8 mouse cellular contexts compared by ENCODE assay signal in the genomic region with DNA sequence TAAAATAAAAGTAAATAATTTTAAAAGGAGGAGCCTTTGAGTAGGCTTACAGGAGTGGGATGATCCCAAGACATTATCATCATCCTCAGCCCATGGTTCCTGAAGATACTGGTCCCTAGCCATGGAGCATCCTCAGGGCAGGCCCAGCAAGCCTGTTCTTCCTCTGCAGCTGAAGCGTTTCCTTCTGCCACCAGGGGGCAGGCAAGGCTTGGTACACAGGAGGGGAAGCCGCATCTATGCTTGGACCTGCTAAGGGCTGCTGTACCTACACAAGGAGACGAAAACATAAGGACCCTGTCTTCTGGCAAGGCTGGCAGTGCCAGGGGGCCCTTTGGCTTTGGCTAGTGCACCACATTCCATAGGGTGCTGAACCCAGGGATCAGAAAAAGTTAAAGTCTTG. TPM values are rescaled to one million over a fixed set of nuclear protein-coding genes. Genes with fewer than 3 reads are reported as not detected.
DNase-seq lines count a peak whose midpoint lies in the region; ATAC-seq and TF ChIP-seq lines count a peak whose summit lies in the region.

No protein-coding gene starts in this region.

- no peaks in the 10 kb centered on the region for H3K27me3 ChIP-seq in embryonic facial prominence, embryonic 13.5 days
- 0 out of 2 replicates have a peak, but pooled peaks cover 8% of the 10 kb centered on the region for H3K27me3 ChIP-seq in hindbrain, embryonic 10.5 days (ENCODE audit: insufficient read depth, poor library complexity, severe bottlenecking)
- H3K27me3 ChIP-seq in midbrain, embryonic 12.5 days, result no peaks in the 10 kb centered on the region

- no peaks in the 10 kb centered on the region for H3K36me3 ChIP-seq in embryonic facial prominence, embryonic 13.5 days
- H3K36me3 ChIP-seq in hindbrain, embryonic 10.5 days, result no peaks in the 10 kb centered on the region
- H3K36me3 ChIP-seq in midbrain, embryonic 12.5 days, result no peaks in the 10 kb centered on the region

- no peaks in the 10 kb centered on the region for H3K4me1 ChIP-seq in embryonic facial prominence, embryonic 13.5 days
- H3K4me1 ChIP-seq in hindbrain, embryonic 10.5 days (replicated peaks), result peaks cover 28% of the 10 kb centered on the region
- peaks cover 12% of the 10 kb centered on the region for H3K4me1 ChIP-seq in midbrain, embryonic 12.5 days

- no peaks in the 10 kb centered on the region for H3K9me3 ChIP-seq in embryonic facial prominence, embryonic 13.5 days
- no peaks in the 10 kb centered on the region for H3K9me3 ChIP-seq in hindbrain, embryonic 10.5 days
- no peaks in the 10 kb centered on the region for H3K9me3 ChIP-seq in midbrain, embryonic 12.5 days

- no peak overlapping the region for H3K4me3 ChIP-seq in embryonic facial prominence, embryonic 13.5 days
- no peak overlapping the region for H3K4me3 ChIP-seq in hindbrain, embryonic 10.5 days
- no peak overlapping the region for H3K4me3 ChIP-seq in left cerebral cortex, adult 2 months
- no peak overlapping the region for H3K4me3 ChIP-seq in midbrain, embryonic 12.5 days

- TF ChIP-seq CTCF in left cerebral cortex, adult 2 months (IDR thresholded peaks at IDR 0.05), result peak; percentile 85

- no peak overlapping the region for H3K27ac ChIP-seq in embryonic facial prominence, embryonic 13.5 days
- H3K27ac ChIP-seq in hindbrain, embryonic 10.5 days, result no peak overlapping the region
- H3K27ac ChIP-seq in left cerebral cortex, adult 2 months, result no peak overlapping the region
- no peak overlapping the region for H3K27ac ChIP-seq in midbrain, embryonic 12.5 days (replicated peaks)

- peak; percentile 79 for DNase-seq in MN1 (ENCODE audit: low spot score)
- DNase-seq in adrenal gland, postnatal 36 days, result peak; percentile 80 to 85
- peak; percentile 76 for DNase-seq in hindbrain, embryonic 10.5 days (ENCODE audit: low spot score)
- DNase-seq in left cerebral cortex, adult 2 months (ENCODE audit: extremely low spot score in 1 of 2, low spot score in 2 of 2), result peak; percentile 77 to 82
- DNase-seq in spleen, adult 12 weeks (ENCODE audit: low spot score), result peak; percentile 44

- no peak overlapping the region for H3K9ac ChIP-seq in embryonic facial prominence, embryonic 13.5 days
- H3K9ac ChIP-seq in midbrain, embryonic 12.5 days (replicated peaks), result no peak overlapping the region

- intact Hi-C loops in left cerebral cortex, adult 2 months (cut with DNase I), result loop anchor here (5.0 kb wide), 1 partner anchor 158 kb away; no protein-coding TSS in a partner anchor

- ATAC-seq in embryonic facial prominence, embryonic 13.5 days (ENCODE audit: insufficient number of reproducible peaks, insufficient read depth, low FRiP score, low TSS enrichment, low read depth), result 0 out of 2 replicates have a peak, but pooled peaks have one; percentile 7
- ATAC-seq in midbrain, embryonic 12.5 days (ENCODE audit: low FRiP score, low read depth), result 0 out of 2 replicates have a peak, but pooled peaks have one; percentile 46
- ATAC-seq in erythroid progenitor cell, adult 5-6 weeks (replicated peaks; ENCODE audit: low FRiP score, poor library complexity, severe bottlenecking), result no peak

- no peak overlapping the region for H3K4me2 ChIP-seq in embryonic facial prominence, embryonic 13.5 days
- H3K4me2 ChIP-seq in midbrain, embryonic 12.5 days (replicated peaks), result no peak overlapping the region

- 9% methylated on average over 3 of the region's 3 CpGs for WGBS in embryonic facial prominence, embryonic 13.5 days
- 14% methylated on average over 3 of the region's 3 CpGs for WGBS in hindbrain, embryonic 10.5 days
- WGBS in midbrain, embryonic 12.5 days, result 24% methylated on average over 3 of the region's 3 CpGs

RNA-seq across cellular contexts. Expression of a gene that starts 40.2 kb away (rescaled TPM):
- total RNA-seq in adrenal gland, postnatal 36 days (2021), result 10 to 100 TPM; 29.2 to 74.8 TPM
- polyA plus RNA-seq in embryonic facial prominence, embryonic 13.5 days (2015; fragmentation: Nextera tagmentation; extraction: Ambion mirVana), result 7.9 and 9.2 TPM in 2 replicates
- 8.4 and 9.2 TPM in 2 replicates for polyA plus RNA-seq in hindbrain, embryonic 10.5 days (2016; fragmentation: Nextera tagmentation; extraction: Ambion mirVana)
- 100 to 1,000 TPM; 118 to 155 TPM for total RNA-seq in left cerebral cortex, adult 2 months (2021)
- polyA plus RNA-seq in midbrain, embryonic 12.5 days (2016; fragmentation: Nextera tagmentation; extraction: Ambion mirVana), result 7.2 and 7.9 TPM in 2 replicates
- 0.72 TPM in 1 of 2 replicates, not detected in the other for total RNA-seq in erythroid progenitor cell, adult 5-6 weeks (2015; ENCODE audit: low replicate concordance)
- total RNA-seq in erythroid progenitor cell, adult 5-6 weeks (2017; ENCODE audit: low replicate concordance), result 0.13 and 3.5 TPM in 2 replicates

Comparison
In these comparisons a context has a peak if more than half of its experiments do, and no peak if none do; other contexts are left out.
1. RNA of a gene that starts 40.2 kb away (total RNA-seq): 118 to 155 TPM in left cerebral cortex, adult 2 months and 29.2 to 74.8 TPM in adrenal gland, postnatal 36 days; 0.13 to 3.5 TPM in erythroid progenitor cell, adult 5-6 weeks; every median in the first group is over 4 times any median in the second.
2. Peak in every context shown above with its lines, with median percentiles within 50 percentile points of each other: DNase-seq.